Mouse (Mus musculus) neural tube, embryonic 12.5 days (tissue): ENCODE measurements around the gene Limk2. TPM values are rescaled to one million over a fixed set of nuclear protein-coding genes. Genes with fewer than 3 reads are reported as not detected.

Experiments used
- ATAC-seq: fragments of 200-750 bp; cut with Nextera tagmentation; 2 replicates; pipeline ENCODE4 v1.8.0; 2017; ENCODE audit warnings: low read depth, mild to moderate bottlenecking, moderate TSS enrichment, moderate library complexity; ENCODE audit not compliant: low FRiP score
- H3K27ac ChIP-seq: fragments of 300-500 bp; sonication (generic); 2 replicates; pipeline ENCODE4 v1.5.1; 2016
- H3K27me3 ChIP-seq: fragments of 300-500 bp; sonication (generic); replicated peaks from 2 replicates; pipeline ENCODE4 v1.6.1; 2016; ENCODE audit warnings: mild to moderate bottlenecking
- H3K36me3 ChIP-seq: fragments of 300-500 bp; sonication (generic); 2 replicates; pipeline ENCODE4 v1.6.1; 2016; ENCODE audit warnings: mild to moderate bottlenecking
- H3K4me1 ChIP-seq: fragments of 300-500 bp; sonication (generic); 2 replicates; pipeline ENCODE4 v1.6.1; 2016
- H3K4me2 ChIP-seq: fragments of 300-500 bp; sonication (generic); replicated peaks from 2 replicates; pipeline ENCODE4 v1.6.1; 2016; ENCODE audit warnings: mild to moderate bottlenecking
- H3K4me3 ChIP-seq: fragments of 300-500 bp; sonication (generic); 2 replicates; pipeline ENCODE4 v1.5.1; 2016
- H3K9ac ChIP-seq: fragments of 300-500 bp; sonication (generic); 2 replicates; pipeline ENCODE4 v1.6.1; 2016; ENCODE audit warnings: mild to moderate bottlenecking
- H3K9me3 ChIP-seq: fragments of 300-500 bp; sonication (generic); 2 replicates; pipeline ENCODE4 v1.6.1; 2016; ENCODE audit warnings: mild to moderate bottlenecking
- WGBS: fragments of 180-500 bp; shearing (Covaris S2); methylation state at CpG from one replicate; pipeline ENCODE4 v1.1.7; 2016; 5-methylcytosine and 5-hydroxymethylcytosine counted together
- polyA plus RNA-seq: library from polyadenylated mRNA; unstranded; fragments of >200 nt; fragmentation: Nextera tagmentation; extraction: Ambion mirVana; gene quantifications from 2 replicates; pipeline ENCODE4 v1.2.1, GENCODE M21; 2016

Limk2 gene
- polyA plus RNA-seq, 1 experiment from 2014 or later: 121 TPM

- ATAC-seq: no peak
- Histone ChIP-seq H3K9me3 (no peaks in the 10 kb centered on the region), H3K27me3 (no peaks in the 10 kb centered on the region), H3K4me2 (peak overlapping the region; percentile 82), H3K4me3 (no peak overlapping the region), H3K9ac (no peak overlapping the region), H3K27ac (no peak overlapping the region), H3K4me1 (peaks cover 36% of the 10 kb centered on the region), H3K36me3 (no peaks in the 10 kb centered on the region)
- 56% methylated on average over 7 of the region's 7 CpGs for WGBS
These were observed 40.0 kb downstream of the Limk2 start for GRCm38 (mm10) chr11:3368983-3369382.

GRCm38 (mm10) chr11:3366411-3366810, 42.6 kb downstream of the Limk2 start:
- 92% methylated on average over 7 of the region's 7 CpGs for WGBS
- ATAC-seq: no peak
- H3K4me1 ChIP-seq: peaks cover 22% of the 10 kb centered on the region
- H3K4me3 ChIP-seq: no peak overlapping the region
- H3K9ac ChIP-seq: no peak overlapping the region
- peaks cover 4% of the 10 kb centered on the region; the same call in 1 of the 2 replicates for H3K9me3 ChIP-seq
- no peaks in the 10 kb centered on the region for H3K27me3 ChIP-seq
- peaks cover 7% of the 10 kb centered on the region; the same call in 1 of the 2 replicates for H3K36me3 ChIP-seq
- H3K27ac ChIP-seq: no peak overlapping the region
- H3K4me2 ChIP-seq: no peak overlapping the region

GRCm38 (mm10) chr11:3362854-3363253, 46.1 kb downstream of the Limk2 start:
- Histone ChIP-seq H3K4me2 (no peak overlapping the region), H3K9ac (no peak overlapping the region), H3K4me1 (no peaks in the 10 kb centered on the region), H3K9me3 (peaks cover 4% of the 10 kb centered on the region; the same call in 1 of the 2 replicates), H3K36me3 (peaks cover 32% of the 10 kb centered on the region), H3K27me3 (no peaks in the 10 kb centered on the region), H3K4me3 (no peak overlapping the region), H3K27ac (no peak overlapping the region)
- 90% methylated on average over 3 of the region's 3 CpGs for WGBS
- no peak for ATAC-seq

GRCm38 (mm10) chr11:3352990-3353585, 55.9 kb downstream of the Limk2 start:
- no peak for ATAC-seq
- Histone ChIP-seq H3K9ac (no peak overlapping the region), H3K4me1 (peaks cover 13% of the 10 kb centered on the region), H3K4me2 (no peak overlapping the region), H3K36me3 (peaks cover 78% of the 10 kb centered on the region), H3K27ac (no peak overlapping the region), H3K4me3 (no peak overlapping the region), H3K9me3 (no peaks in the 10 kb centered on the region), H3K27me3 (no peaks in the 10 kb centered on the region)
- WGBS: 66% methylated on average over 18 of the region's 18 CpGs

- no peak overlapping the region for H3K4me2 ChIP-seq
- H3K27me3 ChIP-seq: no peaks in the 10 kb centered on the region
- H3K9me3 ChIP-seq: no peaks in the 10 kb centered on the region
- 94% methylated on average over 9 of the region's 9 CpGs for WGBS
- no peak overlapping the region for H3K27ac ChIP-seq
- no peak overlapping the region for H3K9ac ChIP-seq
- H3K4me3 ChIP-seq: no peak overlapping the region
- peaks cover 14% of the 10 kb centered on the region for H3K4me1 ChIP-seq
- no peak for ATAC-seq
- H3K36me3 ChIP-seq: peaks cover 72% of the 10 kb centered on the region
These were observed 56.9 kb downstream of the Limk2 start for GRCm38 (mm10) chr11:3352131-3352530.

- Histone ChIP-seq H3K9me3 (no peaks in the 10 kb centered on the region), H3K27ac (no peak overlapping the region), H3K4me1 (peaks cover 14% of the 10 kb centered on the region), H3K4me2 (no peak overlapping the region), H3K36me3 (peaks cover 74% of the 10 kb centered on the region), H3K4me3 (no peak overlapping the region), H3K9ac (peak overlapping the region; percentile 4; the same call in 1 of the 2 replicates), H3K27me3 (no peaks in the 10 kb centered on the region)
- ATAC-seq: no peak
- WGBS: 86% methylated on average over 4 of the region's 4 CpGs
These were observed 59.7 kb downstream of the Limk2 start for GRCm38 (mm10) chr11:3349343-3349695.

GRCm38 (mm10) chr11:3348576-3349342, 60.2 kb downstream of the Limk2 start:
- WGBS: 35% methylated on average over 6 of the region's 6 CpGs
- peaks cover 14% of the 10 kb centered on the region for H3K4me1 ChIP-seq
- no peak overlapping the region for H3K4me2 ChIP-seq
- H3K27me3 ChIP-seq: no peaks in the 10 kb centered on the region
- peak overlapping the region; percentile 4; the same call in 1 of the 2 replicates for H3K9ac ChIP-seq
- H3K27ac ChIP-seq: no peak overlapping the region
- H3K4me3 ChIP-seq: no peak overlapping the region
- H3K36me3 ChIP-seq: peaks cover 74% of the 10 kb centered on the region
- ATAC-seq: no peak
- H3K9me3 ChIP-seq: no peaks in the 10 kb centered on the region

- Histone ChIP-seq H3K4me1 (peaks cover 14% of the 10 kb centered on the region), H3K9ac (no peak overlapping the region), H3K9me3 (no peaks in the 10 kb centered on the region), H3K27me3 (no peaks in the 10 kb centered on the region), H3K4me3 (no peak overlapping the region), H3K4me2 (no peak overlapping the region), H3K27ac (no peak overlapping the region), H3K36me3 (peaks cover 71% of the 10 kb centered on the region)
- no peak for ATAC-seq
These were observed 61.2 kb downstream of the Limk2 start for GRCm38 (mm10) chr11:3347835-3348195.

GRCm38 (mm10) chr11:3347091-3347834, 61.7 kb downstream of the Limk2 start:
- ATAC-seq: peak; percentile 67; the same call in 1 of the 2 replicates
- Histone ChIP-seq H3K4me2 (no peak overlapping the region), H3K36me3 (peaks cover 65% of the 10 kb centered on the region), H3K4me1 (peaks cover 14% of the 10 kb centered on the region), H3K27ac (no peak overlapping the region), H3K27me3 (no peaks in the 10 kb centered on the region), H3K9ac (no peak overlapping the region), H3K4me3 (no peak overlapping the region), H3K9me3 (no peaks in the 10 kb centered on the region)
- WGBS: 58% methylated on average over 12 of the region's 12 CpGs

- no peak for ATAC-seq
- H3K27me3 ChIP-seq: no peaks in the 10 kb centered on the region
- no peak overlapping the region for H3K27ac ChIP-seq
- no peak overlapping the region for H3K9ac ChIP-seq
- no peak overlapping the region for H3K4me3 ChIP-seq
- peaks cover 62% of the 10 kb centered on the region for H3K36me3 ChIP-seq
- no peaks in the 10 kb centered on the region for H3K9me3 ChIP-seq
- WGBS: 93% methylated on average over 7 of the region's 7 CpGs
- peaks cover 14% of the 10 kb centered on the region for H3K4me1 ChIP-seq
- no peak overlapping the region for H3K4me2 ChIP-seq
These were observed 62.6 kb downstream of the Limk2 start for GRCm38 (mm10) chr11:3346351-3346750.

GRCm38 (mm10) chr11:3344916-3345315, 64.1 kb downstream of the Limk2 start:
- H3K36me3 ChIP-seq: peaks cover 50% of the 10 kb centered on the region
- H3K27me3 ChIP-seq: no peaks in the 10 kb centered on the region

GRCm38 (mm10) chr11:3341476-3341875, 67.5 kb downstream of the Limk2 start:
- Histone ChIP-seq H3K4me3 (no peak overlapping the region), H3K9me3 (no peaks in the 10 kb centered on the region), H3K36me3 (peaks cover 35% of the 10 kb centered on the region), H3K27me3 (no peaks in the 10 kb centered on the region), H3K4me2 (no peak overlapping the region), H3K9ac (no peak overlapping the region), H3K27ac (no peak overlapping the region), H3K4me1 (peaks cover 16% of the 10 kb centered on the region)
- no peak for ATAC-seq
- 84% methylated on average over 5 of the region's 5 CpGs for WGBS

More at GRCm38 (mm10) chr11:3344916-3345315, 64.1 kb downstream of the Limk2 start:
- Histone ChIP-seq H3K4me2 (no peak overlapping the region), H3K4me3 (no peak overlapping the region), H3K9ac (no peak overlapping the region), H3K9me3 (no peaks in the 10 kb centered on the region), H3K27ac (no peak overlapping the region), H3K4me1 (peaks cover 14% of the 10 kb centered on the region)
- no peak for ATAC-seq
- 91% methylated on average over 3 of the region's 3 CpGs for WGBS
